Mouse (Mus musculus) testis, postnatal 14 days (tissue): ENCODE results near the gene B3galt4.

ENCODE experiments used
- DNase-seq: peaks from one replicate; pipeline ENCODE4 v3.0.0; 2021; ENCODE audit warnings: low spot score

B3galt4 gene

GRCm38 (mm10) chr17:33920282-33921097 lies 30.8 kb downstream of the B3galt4 start:
- peak; percentile 86 for DNase-seq

GRCm38 (mm10) chr17:33919351-33920281 lies 31.7 kb downstream of the B3galt4 start:
- DNase-seq = peak; percentile 87

- DNase-seq = no peak
Measured at GRCm38 (mm10) chr17:33918293-33919203, 32.7 kb downstream of the B3galt4 start.

GRCm38 (mm10) chr17:33917656-33918292 lies 33.5 kb downstream of the B3galt4 start:
- no peak for DNase-seq

GRCm38 (mm10) chr17:33916847-33917655 lies 34.2 kb downstream of the B3galt4 start:
- DNase-seq = no peak

- DNase-seq = peak; percentile 82
Measured at GRCm38 (mm10) chr17:33916294-33916693, 35.0 kb downstream of the B3galt4 start.

- peak; percentile 98 for DNase-seq
Measured at GRCm38 (mm10) chr17:33915671-33916250, 35.5 kb downstream of the B3galt4 start, which contains the start of the genes Tapbp and Zbtb22. Gene Tapbp (plus strand): TSS chr17:33915899. Gene Zbtb22 (plus strand): TSS chr17:33915904.

- no peak for DNase-seq
Measured at GRCm38 (mm10) chr17:33914969-33915391, 36.3 kb downstream of the B3galt4 start.

GRCm38 (mm10) chr17:33913905-33914304 lies 37.4 kb downstream of the B3galt4 start:
- DNase-seq = no peak

- no peak for DNase-seq
Measured at GRCm38 (mm10) chr17:33913264-33913663, 38.0 kb downstream of the B3galt4 start.

GRCm38 (mm10) chr17:33911813-33912414 lies 39.4 kb downstream of the B3galt4 start:
- DNase-seq = no peak

GRCm38 (mm10) chr17:33911052-33911812 lies 40.1 kb downstream of the B3galt4 start:
- DNase-seq = no peak

GRCm38 (mm10) chr17:33910346-33911051 lies 40.8 kb downstream of the B3galt4 start:
- DNase-seq = no peak

GRCm38 (mm10) chr17:33909869-33910250 lies 41.4 kb downstream of the B3galt4 start:
- no peak for DNase-seq

GRCm38 (mm10) chr17:33909077-33909868 lies 42.0 kb downstream of the B3galt4 start, which contains the start of gene Daxx:
Gene Daxx (plus strand): TSS chr17:33909414.
- DNase-seq = peak; percentile 97

- no peak for DNase-seq
Measured at GRCm38 (mm10) chr17:33908331-33909076, 42.8 kb downstream of the B3galt4 start.
